Mouse (Mus musculus) stomach, postnatal 0 days (tissue): ENCODE data around the gene Spg11. TPM values are rescaled to one million over a fixed set of nuclear protein-coding genes. Genes with fewer than 3 reads are reported as not detected.

Experiments used
- ATAC-seq: fragments of 200-750 bp; cut with Nextera tagmentation; 2 replicates; pipeline ENCODE4 v1.8.0; 2017; ENCODE audit not compliant: low FRiP score, low TSS enrichment
- DNase-seq: peaks from one replicate; pipeline ENCODE4 v3.0.0-alpha.2; 2016; ENCODE audit warnings: low spot score
- H3K27ac ChIP-seq: fragments of 300-500 bp; sonication (generic); replicated peaks from 2 replicates; pipeline ENCODE4 v1.5.1; 2014; ENCODE audit warnings: mild to moderate bottlenecking, control low read depth
- H3K27me3 ChIP-seq: fragments of 300-500 bp; sonication (generic); 2 replicates; pipeline ENCODE4 v1.6.1; 2014; ENCODE audit warnings: low read length; ENCODE audit not compliant: control insufficient read depth, insufficient read depth
- H3K36me3 ChIP-seq: fragments of 300-500 bp; sonication (generic); 2 replicates; pipeline ENCODE4 v1.6.1; 2014; ENCODE audit warnings: low read length, mixed read lengths; ENCODE audit not compliant: control insufficient read depth, insufficient read depth
- H3K4me1 ChIP-seq: fragments of 300-500 bp; sonication (generic); replicated peaks from 2 replicates; pipeline ENCODE4 v1.6.1; 2014; ENCODE audit warnings: antibody characterized with exemption; ENCODE audit not compliant: control insufficient read depth, insufficient read depth
- H3K4me2 ChIP-seq: fragments of 300-500 bp; sonication (generic); replicated peaks from 2 replicates; pipeline ENCODE4 v1.6.1; 2014; ENCODE audit warnings: low read depth, mild to moderate bottlenecking, control low read depth, moderate library complexity
- H3K4me3 ChIP-seq: fragments of 300-500 bp; sonication (generic); 2 replicates; pipeline ENCODE4 v1.5.1; 2014; ENCODE audit warnings: low read depth, low read length, control low read depth
- H3K9ac ChIP-seq: fragments of 300-500 bp; sonication (generic); 2 replicates; pipeline ENCODE4 v1.6.1; 2014; ENCODE audit warnings: mild to moderate bottlenecking, low read length, control low read depth, mixed read lengths
- H3K9me3 ChIP-seq: fragments of 300-500 bp; sonication (generic); 2 replicates; pipeline ENCODE4 v1.6.1; 2016; ENCODE audit warnings: low read length; ENCODE audit not compliant: control insufficient read depth
- CTCF ChIP-seq: IDR thresholded peaks from 2 replicates; pipeline ENCODE4 v1.5.1; 2016; ENCODE audit warnings: antibody characterized with exemption, low read depth, mild to moderate bottlenecking, moderate library complexity
- EP300 ChIP-seq: optimal IDR thresholded peaks from 2 replicates; pipeline ENCODE3; 2016; ENCODE audit warnings: antibody characterized with exemption
- WGBS: fragments of 180-500 bp; shearing (Covaris S2); extraction: QIAGEN DNeasy Blood & Tissue Kit; methylation state at CpG from one replicate; pipeline ENCODE4 v1.1.7; 2014; 5-methylcytosine and 5-hydroxymethylcytosine counted together
- polyA plus RNA-seq: library from polyadenylated mRNA; unstranded; fragments of >200 nt; fragmentation: Nextera tagmentation; extraction: Ambion mirVana; gene quantifications from 2 replicates; pipeline ENCODE4 v1.2.1, GENCODE M21; 2015

Gene Spg11
- polyA plus RNA-seq = 2.7 and 3.2 TPM in 2 replicates

DNA sequence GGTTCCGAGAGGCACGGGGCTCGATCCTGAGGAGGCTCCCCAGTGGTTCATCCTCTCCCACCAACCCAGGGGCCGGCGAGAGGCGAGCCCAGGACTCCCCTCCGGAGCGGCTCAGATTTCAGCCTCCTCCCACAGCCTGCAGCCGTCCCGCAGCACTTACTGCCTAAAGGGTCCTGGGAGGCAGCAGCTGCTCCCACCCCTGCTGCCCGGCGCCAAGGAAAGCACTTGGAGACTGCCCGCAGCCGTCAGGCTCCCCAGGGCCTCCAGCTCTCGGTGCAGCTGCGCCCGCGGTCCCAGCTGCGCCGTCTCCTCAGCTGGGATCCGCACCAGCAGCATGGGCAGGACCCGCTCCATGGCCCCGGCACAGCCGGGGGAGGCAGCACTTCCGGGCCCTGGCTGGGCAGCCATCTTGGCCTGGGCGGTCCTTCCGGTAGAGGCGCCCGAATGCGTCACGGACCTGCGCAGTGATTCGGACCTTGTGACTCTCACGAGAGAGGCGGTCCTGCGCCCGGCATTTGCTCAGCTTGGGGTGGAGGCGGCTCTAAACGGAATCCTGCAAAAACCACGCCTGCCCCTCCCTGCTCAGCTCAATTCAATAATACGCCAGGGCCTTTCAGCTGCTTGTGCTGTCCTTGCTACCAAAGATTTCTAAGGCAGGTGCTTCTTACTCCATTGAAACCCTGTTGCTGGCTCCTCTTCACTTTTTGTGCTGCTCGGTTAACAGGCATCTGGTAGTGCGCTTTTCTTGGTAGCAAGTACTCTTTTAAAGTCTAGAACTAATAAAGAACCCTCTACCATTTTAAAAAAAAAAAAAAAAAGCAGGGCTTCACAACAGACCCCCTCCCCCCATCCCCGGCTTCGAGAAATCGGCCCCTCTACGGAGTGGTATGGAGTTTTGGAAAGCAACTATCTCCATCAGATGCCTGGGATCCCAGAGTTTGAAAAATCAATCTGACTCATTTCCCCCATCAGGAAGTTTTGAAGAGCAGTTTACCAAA, at the start of gene Spg11:
Gene Spg11 (minus strand): TSS at position 426 of the 998 bp plus-strand sequence.
- TF ChIP-seq EP300 (peak; percentile 80), CTCF (peak; percentile 30; the same call in 1 of the 2 replicates)
- Histone ChIP-seq H3K27ac (peak within 1 kb of the TSS; percentile 98), H3K4me3 (peak within 1 kb of the TSS; percentile 97), H3K9ac (peak within 1 kb of the TSS; percentile 97), H3K4me2 (peak within 1 kb of the TSS; percentile 54), H3K4me1 (no peaks in the 10 kb centered on the region), H3K36me3 (peaks cover 2% of the 10 kb centered on the region; the same call in 1 of the 2 replicates), H3K9me3 (no peaks in the 10 kb centered on the region), H3K27me3 (no peaks in the 10 kb centered on the region)
- DNase-seq = peak; percentile 98
- under 1% methylated on average over 46 of the region's 47 CpGs for WGBS
- peak; percentile 99 for ATAC-seq

DNA sequence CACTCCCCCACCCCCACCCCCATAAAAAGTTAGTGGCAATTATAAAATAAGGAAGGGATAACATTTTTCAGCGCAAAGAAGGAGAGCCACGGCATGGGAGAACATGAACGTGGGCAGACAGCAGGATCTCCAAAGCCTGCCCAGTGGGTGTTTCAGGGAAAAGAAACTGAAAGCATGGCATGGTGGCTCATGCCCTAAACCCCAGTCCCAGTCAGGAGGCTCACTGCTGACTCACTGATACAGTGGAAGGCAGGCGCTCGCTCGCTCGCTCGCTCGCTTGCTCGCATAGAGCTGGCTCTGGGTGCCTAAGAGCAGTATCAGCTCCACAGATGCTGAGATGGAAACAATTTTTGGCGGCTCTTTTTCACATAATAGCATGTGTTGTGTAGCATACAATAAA, 46.1 kb upstream of the Spg11 start:
- TF ChIP-seq EP300 = no peak
- TF ChIP-seq CTCF = no peak
- peak; percentile 42 for DNase-seq
- ATAC-seq = peak; percentile 73; the same call in 1 of the 2 replicates
- Histone ChIP-seq H3K4me1 (no peaks in the 10 kb centered on the region), H3K9me3 (no peaks in the 10 kb centered on the region), H3K27ac (peak overlapping the region; percentile 40; the same call in 1 of the 2 replicates), H3K4me2 (no peak overlapping the region), H3K4me3 (no peak overlapping the region), H3K9ac (no peak overlapping the region), H3K27me3 (no peaks in the 10 kb centered on the region), H3K36me3 (no peaks in the 10 kb centered on the region)
- WGBS = 71% methylated on average over 11 of the region's 11 CpGs

DNA sequence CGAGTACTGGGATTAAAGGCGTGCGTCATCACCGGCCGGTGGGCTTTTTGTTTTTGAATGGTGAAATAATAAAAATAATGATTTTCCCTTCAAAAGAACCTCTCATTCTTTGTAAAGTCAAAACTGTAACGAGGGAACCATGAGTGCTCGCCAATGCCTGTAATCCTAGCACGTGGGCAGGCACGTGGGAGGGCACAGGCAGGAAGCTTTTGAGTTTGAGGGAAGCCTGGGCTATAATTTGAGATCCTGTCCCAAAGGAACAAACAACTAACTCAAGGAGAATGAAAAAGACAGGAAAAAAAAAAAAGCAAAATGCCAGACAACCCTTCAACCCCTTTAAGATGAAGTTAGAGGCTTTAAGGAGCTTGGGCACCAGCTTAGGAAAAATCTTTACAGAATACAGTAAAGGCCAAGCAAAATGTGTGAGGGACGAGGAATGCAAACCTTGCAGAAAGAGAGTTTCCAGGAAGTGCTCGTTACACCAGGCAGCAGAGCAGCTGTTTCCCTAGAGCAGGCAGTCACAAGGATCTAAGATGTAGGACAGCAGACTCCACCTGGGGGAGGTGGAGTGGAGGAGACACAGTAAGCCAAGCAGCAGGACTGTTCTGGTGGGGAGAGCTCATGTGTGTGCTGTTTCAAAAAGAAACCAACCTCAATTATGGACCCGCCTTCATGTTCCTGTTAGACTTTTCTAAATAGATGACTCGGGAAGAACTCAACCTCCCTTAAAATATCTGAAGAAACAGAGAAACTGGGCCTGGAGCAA, 45.4 kb upstream of the Spg11 start:
- no peaks in the 10 kb centered on the region for H3K36me3 ChIP-seq
- H3K4me2 ChIP-seq = no peak overlapping the region
- peak overlapping the region; percentile 40; the same call in 1 of the 2 replicates for H3K27ac ChIP-seq
- no peak for TF ChIP-seq CTCF
- no peak for TF ChIP-seq EP300
- H3K9ac ChIP-seq = no peak overlapping the region
- H3K27me3 ChIP-seq = no peaks in the 10 kb centered on the region
- H3K9me3 ChIP-seq = no peaks in the 10 kb centered on the region
- WGBS = 65% methylated on average over 13 of the region's 13 CpGs
- H3K4me1 ChIP-seq = no peaks in the 10 kb centered on the region
- ATAC-seq = no peak
- no peak for DNase-seq
- no peak overlapping the region for H3K4me3 ChIP-seq

DNA sequence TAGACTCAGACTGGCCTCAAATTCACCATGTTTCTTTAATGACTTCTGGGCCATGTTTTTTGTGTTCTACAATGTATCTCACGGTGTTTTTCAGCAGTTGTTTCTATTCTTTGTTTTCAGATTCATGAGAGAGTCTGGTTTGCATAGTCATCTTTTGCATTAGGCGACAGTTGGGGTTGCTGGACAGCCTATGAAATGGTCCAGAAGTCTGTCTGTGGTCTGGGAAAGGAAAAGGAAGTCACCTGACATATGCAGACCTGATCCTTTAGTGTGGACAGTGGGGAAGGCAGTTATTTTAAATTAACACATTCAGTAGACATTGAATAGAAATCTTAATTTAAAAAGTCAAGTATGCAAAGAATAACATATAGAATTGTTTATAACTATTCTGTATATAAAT, 44.3 kb upstream of the Spg11 start:
- ATAC-seq = no peak

DNA sequence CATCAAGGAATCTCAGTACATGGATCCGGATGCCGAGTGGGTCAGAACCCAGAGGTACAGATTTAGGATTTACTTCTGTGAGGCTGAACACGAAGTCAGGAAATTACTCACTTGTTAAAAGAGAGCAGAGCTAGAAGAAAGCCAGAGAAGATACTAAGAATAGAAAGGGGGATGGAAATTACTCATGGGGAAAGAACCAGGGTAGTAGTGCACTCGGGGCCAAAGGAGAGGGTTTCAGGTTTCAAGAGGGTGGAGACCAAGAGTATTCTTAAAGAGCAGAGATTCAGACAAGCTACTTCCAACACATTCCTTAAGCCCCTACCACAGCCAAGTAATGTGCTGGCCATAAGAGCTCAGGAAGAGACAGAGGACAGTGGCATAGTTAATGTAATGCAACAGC, 43.4 kb upstream of the Spg11 start:
- Histone ChIP-seq H3K9me3 (no peaks in the 10 kb centered on the region), H3K4me2 (no peak overlapping the region), H3K4me1 (no peaks in the 10 kb centered on the region), H3K9ac (no peak overlapping the region), H3K4me3 (no peak overlapping the region), H3K36me3 (no peaks in the 10 kb centered on the region), H3K27ac (no peak overlapping the region), H3K27me3 (no peaks in the 10 kb centered on the region)
- TF ChIP-seq CTCF = no peak
- no peak for TF ChIP-seq EP300
- no peak; the same call in 1 of the 2 replicates for ATAC-seq
- no peak for DNase-seq
- 25% methylated on average over 4 of the region's 4 CpGs for WGBS

More for the DNA sequence above, 44.3 kb upstream of the Spg11 start:
- H3K4me2 ChIP-seq = no peak overlapping the region
- WGBS = 67% methylated on average over 2 of the region's 2 CpGs
- H3K27me3 ChIP-seq = no peaks in the 10 kb centered on the region
- H3K9me3 ChIP-seq = no peaks in the 10 kb centered on the region
- no peaks in the 10 kb centered on the region for H3K4me1 ChIP-seq
- DNase-seq = no peak
- no peak overlapping the region for H3K27ac ChIP-seq
- H3K4me3 ChIP-seq = no peak overlapping the region
- no peak overlapping the region for H3K9ac ChIP-seq
- TF ChIP-seq EP300 = no peak
- TF ChIP-seq CTCF = no peak
- H3K36me3 ChIP-seq = no peaks in the 10 kb centered on the region
